Mouse (Mus musculus): Measurements from ENCODE around the gene Cox7a2l. TPM values are rescaled to one million over a fixed set of nuclear protein-coding genes. Genes with fewer than 3 reads are reported as not detected.

The Cox7a2l gene
- polyA plus RNA-seq, 1 experiment from 2014 or later = 239 TPM

Other genes starting within 250 kb of the Cox7a2l start
- 12.4 and 12.7 TPM in 2 replicates for gene Eml4, start 166.4 kb downstream of the Cox7a2l start, polyA plus RNA-seq (2015; fragmentation: Nextera tagmentation; extraction: Ambion mirVana)
- not detected in 2 replicates for gene Kcng3, start 114.6 kb upstream of the Cox7a2l start, polyA plus RNA-seq (2015; fragmentation: Nextera tagmentation; extraction: Ambion mirVana)
- gene Mta3, start 188.8 kb upstream of the Cox7a2l start, polyA plus RNA-seq (2015; fragmentation: Nextera tagmentation; extraction: Ambion mirVana) = 40.7 and 43.6 TPM in 2 replicates